Mouse (Mus musculus) midbrain, embryonic 14.5 days (tissue): ENCODE measurements at regions not wholly inside any gene's neighbourhood (a gene's known extent, or its start where the extent isn't known, plus 50 kb on each side); places are given as distances from the start of the nearest gene placed in this dataset.
A peak's percentile ranks its signal among the peaks of the same experiment; 100 is the strongest.

Experiments
- ATAC-seq: fragments of 200-750 bp; cut with Nextera tagmentation; 2 replicates; pipeline ENCODE4 v1.8.0; 2017; ENCODE audit warnings: moderate number of reproducible peaks, moderate library complexity; ENCODE audit not compliant: low FRiP score, low TSS enrichment
- DNase-seq: peaks from one replicate; pipeline ENCODE4 v3.0.0-alpha.2; 2015
- H3K27ac ChIP-seq: fragments of 300-500 bp; sonication (generic); replicated peaks from 2 replicates; pipeline ENCODE4 v1.5.1; 2014; ENCODE audit warnings: mild to moderate bottlenecking, low read depth, low read length, moderate library complexity
- H3K27me3 ChIP-seq: fragments of 300-500 bp; sonication (generic); 2 replicates; pipeline ENCODE4 v1.6.1; 2014; ENCODE audit warnings: low read length, control low read depth, mixed read lengths; ENCODE audit not compliant: control insufficient read depth, insufficient read depth
- H3K36me3 ChIP-seq: fragments of 300-500 bp; sonication (generic); 2 replicates; pipeline ENCODE4 v1.6.1; 2014; ENCODE audit warnings: low read length, control low read depth; ENCODE audit not compliant: control insufficient read depth, insufficient read depth
- H3K4me1 ChIP-seq: fragments of 300-500 bp; sonication (generic); 2 replicates; pipeline ENCODE4 v1.6.1; 2014; ENCODE audit warnings: mild to moderate bottlenecking, antibody characterized with exemption, low read length, control low read depth; ENCODE audit not compliant: control insufficient read depth, insufficient read depth
- H3K4me2 ChIP-seq: fragments of 300-500 bp; sonication (generic); 2 replicates; pipeline ENCODE4 v1.6.1; 2014; ENCODE audit warnings: mild to moderate bottlenecking, low read length, moderate library complexity
- H3K4me3 ChIP-seq: fragments of 300-500 bp; sonication (generic); replicated peaks from 2 replicates; pipeline ENCODE4 v1.5.1; 2014; ENCODE audit warnings: low read depth, low read length
- H3K9ac ChIP-seq: fragments of 300-500 bp; sonication (generic); replicated peaks from 2 replicates; pipeline ENCODE4 v1.6.1; 2014; ENCODE audit warnings: mild to moderate bottlenecking, low read length, moderate library complexity
- H3K9me3 ChIP-seq: fragments of 300-500 bp; sonication (generic); 2 replicates; pipeline ENCODE4 v1.6.1; 2016; ENCODE audit warnings: low read length, control low read depth, mixed read lengths; ENCODE audit not compliant: control insufficient read depth
- WGBS: fragments of 180-500 bp; shearing (Covaris S2); extraction: QIAGEN DNeasy Blood & Tissue Kit; methylation state at CpG from one replicate; pipeline ENCODE4 v1.1.7; 2014; 5-methylcytosine and 5-hydroxymethylcytosine counted together

DNA sequence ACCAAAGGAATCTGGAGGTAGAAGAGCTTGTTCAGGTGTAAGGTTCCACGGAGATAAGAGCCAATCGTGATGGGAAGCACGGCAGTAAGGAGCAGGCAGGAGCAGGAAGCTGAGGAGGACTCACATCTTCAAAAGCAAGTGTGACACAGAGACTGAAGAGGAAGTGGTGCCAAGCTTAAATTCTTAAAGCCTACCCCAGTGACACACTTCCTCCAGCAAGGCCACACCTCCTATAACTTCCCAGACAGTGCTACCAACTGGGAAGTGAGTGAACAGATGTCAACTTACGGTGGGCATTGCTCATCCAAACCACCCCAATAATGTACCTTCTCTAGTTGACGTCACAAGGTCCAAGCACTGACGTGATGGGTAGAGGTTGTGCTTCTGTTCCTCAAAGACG, 133.0 kb downstream of the Cdh26 start:
- Histone ChIP-seq H3K4me1 (no peaks in the 10 kb centered on the region), H3K36me3 (no peaks in the 10 kb centered on the region), H3K9me3 (no peaks in the 10 kb centered on the region), H3K4me2 (no peak overlapping the region), H3K4me3 (no peak overlapping the region), H3K27me3 (no peaks in the 10 kb centered on the region), H3K27ac (no peak overlapping the region), H3K9ac (no peak overlapping the region)
- DNase-seq: no peak
- no peak for ATAC-seq
- WGBS: 92% methylated on average over 7 of the region's 7 CpGs

GRCm38 (mm10) chr2:178565368-178565818, 135.1 kb downstream of the Cdh26 start:
- Histone ChIP-seq H3K27me3 (no peaks in the 10 kb centered on the region), H3K4me2 (no peak overlapping the region), H3K4me1 (no peaks in the 10 kb centered on the region), H3K27ac (no peak overlapping the region), H3K9me3 (no peaks in the 10 kb centered on the region), H3K36me3 (no peaks in the 10 kb centered on the region), H3K9ac (no peak overlapping the region), H3K4me3 (no peak overlapping the region)
- DNase-seq: no peak
- ATAC-seq: no peak
- WGBS: 81% methylated on average over 8 of the region's 8 CpGs

GRCm38 (mm10) chr2:178567493-178567892, 137.2 kb downstream of the Cdh26 start:
- Histone ChIP-seq H3K9ac (no peak overlapping the region), H3K9me3 (no peaks in the 10 kb centered on the region), H3K27ac (no peak overlapping the region), H3K27me3 (no peaks in the 10 kb centered on the region), H3K4me1 (no peaks in the 10 kb centered on the region), H3K4me2 (no peak overlapping the region), H3K4me3 (no peak overlapping the region), H3K36me3 (no peaks in the 10 kb centered on the region)
- DNase-seq: no peak
- WGBS: 79% methylated on average over 7 of the region's 7 CpGs
- ATAC-seq: no peak

- no peaks in the 10 kb centered on the region for H3K27me3 ChIP-seq
- no peak for ATAC-seq
- no peak overlapping the region for H3K9ac ChIP-seq
- H3K4me3 ChIP-seq: no peak overlapping the region
- no peak overlapping the region for H3K4me2 ChIP-seq
- no peak for DNase-seq
- peaks cover 4% of the 10 kb centered on the region; the same call in 1 of the 2 replicates for H3K4me1 ChIP-seq
- H3K36me3 ChIP-seq: no peaks in the 10 kb centered on the region
- 64% methylated on average over 5 of the region's 5 CpGs for WGBS
- H3K27ac ChIP-seq: no peak overlapping the region
- no peaks in the 10 kb centered on the region for H3K9me3 ChIP-seq
These were observed 142.0 kb downstream of the Cdh26 start for GRCm38 (mm10) chr2:178572301-178572700.

- Histone ChIP-seq H3K9me3 (no peaks in the 10 kb centered on the region), H3K4me3 (no peak overlapping the region), H3K4me2 (no peak overlapping the region), H3K27ac (no peak overlapping the region), H3K9ac (no peak overlapping the region), H3K4me1 (peaks cover 4% of the 10 kb centered on the region; the same call in 1 of the 2 replicates), H3K27me3 (no peaks in the 10 kb centered on the region), H3K36me3 (no peaks in the 10 kb centered on the region)
- ATAC-seq (no peak; the same call in 1 of the 2 replicates), DNase-seq (peak; percentile 90)
- WGBS: 50% methylated on average over 4 of the region's 4 CpGs
These were observed 144.5 kb downstream of the Cdh26 start for GRCm38 (mm10) chr2:178574859-178575258.

DNA sequence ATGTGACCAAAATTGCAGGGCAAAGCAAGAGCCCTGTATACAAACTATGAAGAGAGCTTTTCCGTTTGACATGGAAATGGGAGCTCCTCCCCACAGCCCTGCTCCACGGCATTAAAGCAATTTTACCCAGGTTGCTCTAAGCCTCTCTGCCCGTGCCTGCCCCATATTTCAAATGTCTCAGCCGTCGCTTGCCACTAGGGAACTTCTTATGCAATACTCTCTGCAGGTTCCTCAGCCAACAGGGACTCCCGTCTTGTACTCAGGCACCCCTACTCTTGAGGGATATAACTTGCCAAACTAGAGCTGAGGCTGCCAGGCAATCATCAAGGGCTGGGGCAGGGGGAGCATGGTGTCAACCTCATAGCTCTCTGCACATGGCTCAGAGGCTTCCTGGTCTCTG, 145.1 kb downstream of the Cdh26 start:
- Histone ChIP-seq H3K4me3 (no peak overlapping the region), H3K4me1 (peaks cover 4% of the 10 kb centered on the region; the same call in 1 of the 2 replicates), H3K4me2 (no peak overlapping the region), H3K9me3 (no peaks in the 10 kb centered on the region), H3K27me3 (no peaks in the 10 kb centered on the region), H3K27ac (no peak overlapping the region), H3K36me3 (no peaks in the 10 kb centered on the region), H3K9ac (no peak overlapping the region)
- WGBS: 60% methylated on average over 6 of the region's 6 CpGs
- ATAC-seq (no peak), DNase-seq (no peak)

- Histone ChIP-seq H3K36me3 (no peaks in the 10 kb centered on the region), H3K27me3 (no peaks in the 10 kb centered on the region), H3K4me1 (peaks cover 4% of the 10 kb centered on the region; the same call in 1 of the 2 replicates), H3K9ac (no peak overlapping the region), H3K9me3 (no peaks in the 10 kb centered on the region), H3K4me2 (no peak overlapping the region), H3K4me3 (no peak overlapping the region), H3K27ac (no peak overlapping the region)
- WGBS: 68% methylated on average over 7 of the region's 7 CpGs
- DNase-seq (no peak), ATAC-seq (no peak)
These were observed 145.7 kb downstream of the Cdh26 start for GRCm38 (mm10) chr2:178576067-178576466.

GRCm38 (mm10) chr2:178579571-178579970, 149.2 kb downstream of the Cdh26 start:
- no peak overlapping the region for H3K27ac ChIP-seq
- DNase-seq (no peak), ATAC-seq (no peak)
- H3K4me2 ChIP-seq: no peak overlapping the region
- no peaks in the 10 kb centered on the region for H3K27me3 ChIP-seq
- H3K4me1 ChIP-seq: peaks cover 1% of the 10 kb centered on the region; the same call in 1 of the 2 replicates
- no peak overlapping the region for H3K9ac ChIP-seq
- 84% methylated on average over 6 of the region's 6 CpGs for WGBS
- no peak overlapping the region for H3K4me3 ChIP-seq
- no peaks in the 10 kb centered on the region for H3K36me3 ChIP-seq
- H3K9me3 ChIP-seq: no peaks in the 10 kb centered on the region

GRCm38 (mm10) chr2:178581306-178581705, 151.0 kb downstream of the Cdh26 start:
- no peaks in the 10 kb centered on the region for H3K36me3 ChIP-seq
- no peak overlapping the region for H3K27ac ChIP-seq
- no peaks in the 10 kb centered on the region for H3K4me1 ChIP-seq
- no peaks in the 10 kb centered on the region for H3K27me3 ChIP-seq
- H3K4me2 ChIP-seq: no peak overlapping the region
- H3K9ac ChIP-seq: no peak overlapping the region
- 89% methylated on average over 12 of the region's 12 CpGs for WGBS
- ATAC-seq (no peak), DNase-seq (no peak)
- H3K9me3 ChIP-seq: no peaks in the 10 kb centered on the region
- H3K4me3 ChIP-seq: no peak overlapping the region
